Comparison of ENCODE assay signal across 31 mouse cellular contexts in genomic region chr15:92137026-92137425, GRCm38 (mm10).
DNase-seq lines count a peak whose midpoint lies in the region; ATAC-seq and TF ChIP-seq lines count a peak whose summit lies in the region.
"Had no signal": no experiment of that assay in that cellular context is flagged by ENCODE, and none has a peak within 500 bp of the region (broad histone marks: within the 10 kb centered on the region; RNA-seq: fewer than 3 reads in every experiment).

No protein-coding gene starts in this region.

- H3K4me1 ChIP-seq in hindbrain, postnatal 0 days (ENCODE audit: insufficient read depth, low read length): peaks cover 5% of the 10 kb centered on the region; the same call in 1 of the 2 replicates
- H3K4me1 ChIP-seq in hindbrain, embryonic 12.5 days: no peaks in the 10 kb centered on the region
- peaks cover 3% of the 10 kb centered on the region; the same call in 1 of the 2 replicates for H3K4me1 ChIP-seq in midbrain, postnatal 0 days (ENCODE audit: insufficient read depth, low read length)
- no peaks in the 10 kb centered on the region for H3K4me1 ChIP-seq in midbrain, embryonic 15.5 days
- H3K4me1 ChIP-seq in neural tube, embryonic 15.5 days: peaks cover 6% of the 10 kb centered on the region; the same call in 1 of the 2 replicates
- no peaks in the 10 kb centered on the region for H3K4me1 ChIP-seq in intestine, embryonic 16.5 days (ENCODE audit: control insufficient read depth, insufficient read depth, low read length)
- H3K4me1 ChIP-seq: embryonic facial prominence, embryonic 12.5 days; heart, embryonic 12.5 days; midbrain, embryonic 13.5 days had no signal

- peak; percentile 35 for DNase-seq in hindbrain, postnatal 0 days (ENCODE audit: low spot score)
- peak; percentile 49 for DNase-seq in midbrain, postnatal 0 days (ENCODE audit: low spot score)
- DNase-seq in forelimb bud, embryonic 11.5 days (ENCODE audit: low read depth, low spot score): peak; percentile 26
- DNase-seq in thymus, adult 18-20 months: no peak
- DNase-seq: adrenal gland, adult 2 months; adrenal gland, postnatal 36 days; B cell, adult 2 months; cerebellum, adult 11 months; cerebellum, adult 9-10 months; cerebellum, postnatal 36 days; forebrain, postnatal 0 days; heart, adult 2 months; heart, postnatal 4 days; kidney, adult 2 months; kidney, postnatal 36 days; liver; lung, adult 2 months; lung, postnatal 10 days; retina, postnatal 1 day; right cerebral cortex, postnatal 14 days; thymus, postnatal 14 days had no signal

- H3K9ac ChIP-seq in hindbrain, postnatal 0 days (replicated peaks; ENCODE audit: low read length): no peak overlapping the region
- no peak overlapping the region for H3K9ac ChIP-seq in hindbrain, embryonic 12.5 days
- no peak overlapping the region for H3K9ac ChIP-seq in midbrain, postnatal 0 days (replicated peaks; ENCODE audit: low read length, poor library complexity, severe bottlenecking)
- H3K9ac ChIP-seq in midbrain, embryonic 15.5 days: no peak overlapping the region
- H3K9ac ChIP-seq in neural tube, embryonic 15.5 days (replicated peaks): no peak overlapping the region
- no peak overlapping the region for H3K9ac ChIP-seq in intestine, embryonic 16.5 days (ENCODE audit: low read depth, low read length)
- H3K9ac ChIP-seq: embryonic facial prominence, embryonic 12.5 days; forebrain, postnatal 0 days; heart, embryonic 12.5 days; liver, embryonic 14.5 days; midbrain, embryonic 13.5 days had no signal

- 68% methylated on average over 6 of the region's 6 CpGs for WGBS in hindbrain, postnatal 0 days
- 69% methylated on average over 6 of the region's 6 CpGs for WGBS in hindbrain, embryonic 12.5 days
- 74% methylated on average over 6 of the region's 6 CpGs for WGBS in midbrain, postnatal 0 days
- WGBS in midbrain, embryonic 15.5 days: 80% methylated on average over 6 of the region's 6 CpGs
- 24% methylated on average over 6 of the region's 6 CpGs for WGBS in neural tube, embryonic 15.5 days
- 72% methylated on average over 6 of the region's 6 CpGs for WGBS in intestine, embryonic 16.5 days

- peak overlapping the region; percentile 11; the same call in 1 of the 2 replicates for H3K27ac ChIP-seq in hindbrain, postnatal 0 days
- no peak overlapping the region for H3K27ac ChIP-seq in hindbrain, embryonic 12.5 days
- H3K27ac ChIP-seq in midbrain, postnatal 0 days (ENCODE audit: low read depth, low read length): no peak overlapping the region
- H3K27ac ChIP-seq in midbrain, embryonic 15.5 days: no peak overlapping the region
- peak overlapping the region; percentile 60; the same call in 1 of the 2 replicates for H3K27ac ChIP-seq in neural tube, embryonic 15.5 days (replicated peaks)
- no peak overlapping the region for H3K27ac ChIP-seq in intestine, embryonic 16.5 days (ENCODE audit: low read length)
- H3K27ac ChIP-seq: embryonic facial prominence, embryonic 12.5 days; heart, adult 2 months; liver, embryonic 14.5 days; macrophage; midbrain, embryonic 13.5 days had no signal

- no peaks in the 10 kb centered on the region for H3K27me3 ChIP-seq in hindbrain, postnatal 0 days (ENCODE audit: insufficient read depth, low read length)
- no peaks in the 10 kb centered on the region for H3K27me3 ChIP-seq in hindbrain, embryonic 12.5 days
- H3K27me3 ChIP-seq in midbrain, postnatal 0 days (ENCODE audit: insufficient read depth, low read length): no peaks in the 10 kb centered on the region
- H3K27me3 ChIP-seq in midbrain, embryonic 15.5 days (replicated peaks): no peaks in the 10 kb centered on the region
- no peaks in the 10 kb centered on the region for H3K27me3 ChIP-seq in neural tube, embryonic 15.5 days (replicated peaks)
- H3K27me3 ChIP-seq in intestine, embryonic 16.5 days (replicated peaks; ENCODE audit: control insufficient read depth, insufficient read depth, low read length): no peaks in the 10 kb centered on the region
- H3K27me3 ChIP-seq: embryonic facial prominence, embryonic 12.5 days; heart, embryonic 12.5 days; midbrain, embryonic 13.5 days had no signal

- H3K9me3 ChIP-seq in hindbrain, postnatal 0 days (ENCODE audit: low read length): no peaks in the 10 kb centered on the region
- H3K9me3 ChIP-seq in hindbrain, embryonic 12.5 days (replicated peaks): no peaks in the 10 kb centered on the region
- no peaks in the 10 kb centered on the region for H3K9me3 ChIP-seq in midbrain, postnatal 0 days (ENCODE audit: low read length)
- no peaks in the 10 kb centered on the region for H3K9me3 ChIP-seq in midbrain, embryonic 15.5 days
- H3K9me3 ChIP-seq in neural tube, embryonic 15.5 days (replicated peaks): no peaks in the 10 kb centered on the region
- H3K9me3 ChIP-seq in intestine, embryonic 16.5 days (ENCODE audit: control insufficient read depth, low read length): no peaks in the 10 kb centered on the region
- H3K9me3 ChIP-seq: embryonic facial prominence, embryonic 12.5 days; heart, embryonic 12.5 days; midbrain, embryonic 13.5 days had no signal

- no peaks in the 10 kb centered on the region for H3K36me3 ChIP-seq in hindbrain, postnatal 0 days (ENCODE audit: insufficient read depth, low read length)
- H3K36me3 ChIP-seq in hindbrain, embryonic 12.5 days: no peaks in the 10 kb centered on the region
- no peaks in the 10 kb centered on the region for H3K36me3 ChIP-seq in midbrain, postnatal 0 days (ENCODE audit: insufficient read depth, low read length)
- H3K36me3 ChIP-seq in midbrain, embryonic 15.5 days (replicated peaks): no peaks in the 10 kb centered on the region
- no peaks in the 10 kb centered on the region for H3K36me3 ChIP-seq in neural tube, embryonic 15.5 days
- no peaks in the 10 kb centered on the region for H3K36me3 ChIP-seq in intestine, embryonic 16.5 days (ENCODE audit: control insufficient read depth, insufficient read depth, low read length)
- H3K36me3 ChIP-seq: embryonic facial prominence, embryonic 12.5 days; heart, embryonic 12.5 days; midbrain, embryonic 13.5 days had no signal

- ATAC-seq in hindbrain, postnatal 0 days: 0 out of 2 replicates have a peak, but pooled peaks have one; percentile 53
- ATAC-seq in hindbrain, embryonic 12.5 days (ENCODE audit: low FRiP score): no peak
- ATAC-seq in midbrain, postnatal 0 days (ENCODE audit: low FRiP score): no peak
- no peak for ATAC-seq in midbrain, embryonic 15.5 days (replicated peaks)
- no peak for ATAC-seq in neural tube, embryonic 15.5 days (ENCODE audit: low FRiP score)
- no peak for ATAC-seq in intestine, embryonic 16.5 days
- ATAC-seq: activated CD4-positive, CD25-positive, alpha-beta regulatory T cell, adult 4 months; forebrain, postnatal 0 days; midbrain, embryonic 13.5 days had no signal

- no peak for TF ChIP-seq CTCF in hindbrain, postnatal 0 days (IDR thresholded peaks at IDR 0.05; ENCODE audit: low read depth)
- no peak for TF ChIP-seq CTCF in midbrain, postnatal 0 days (IDR thresholded peaks at IDR 0.05)

- no peak overlapping the region for H3K4me3 ChIP-seq in hindbrain, postnatal 0 days (ENCODE audit: low read length)
- H3K4me3 ChIP-seq in hindbrain, embryonic 12.5 days: no peak overlapping the region
- no peak overlapping the region for H3K4me3 ChIP-seq in midbrain, postnatal 0 days (ENCODE audit: low read depth, low read length)
- no peak overlapping the region for H3K4me3 ChIP-seq in midbrain, embryonic 15.5 days
- no peak overlapping the region for H3K4me3 ChIP-seq in neural tube, embryonic 15.5 days (replicated peaks)
- no peak overlapping the region for H3K4me3 ChIP-seq in intestine, embryonic 16.5 days (ENCODE audit: low read length)
- H3K4me3 ChIP-seq: embryonic facial prominence, embryonic 12.5 days; heart, adult 2 months; heart, embryonic 12.5 days; midbrain, embryonic 13.5 days had no signal

- no peak overlapping the region for H3K4me2 ChIP-seq in hindbrain, postnatal 0 days (ENCODE audit: low read depth, low read length)
- no peak overlapping the region for H3K4me2 ChIP-seq in hindbrain, embryonic 12.5 days (replicated peaks)
- no peak overlapping the region for H3K4me2 ChIP-seq in midbrain, postnatal 0 days (ENCODE audit: low read depth, low read length, poor library complexity, severe bottlenecking)
- no peak overlapping the region for H3K4me2 ChIP-seq in midbrain, embryonic 15.5 days
- no peak overlapping the region for H3K4me2 ChIP-seq in neural tube, embryonic 15.5 days
- H3K4me2 ChIP-seq in intestine, embryonic 16.5 days (ENCODE audit: low read depth, low read length): no peak overlapping the region
- H3K4me2 ChIP-seq: embryonic facial prominence, embryonic 12.5 days; heart, embryonic 12.5 days; midbrain, embryonic 13.5 days had no signal

Comparison
In these comparisons a context has a peak if more than half of its experiments do, and no peak if none do; other contexts are left out.
1. H3K27ac ChIP-seq: peak in hindbrain, postnatal 0 days (single experiment) and neural tube, embryonic 15.5 days (single experiment); none in hindbrain, embryonic 12.5 days (single experiment), midbrain, postnatal 0 days (single experiment), midbrain, embryonic 15.5 days (single experiment) and intestine, embryonic 16.5 days (single experiment).
2. DNase-seq: peak in hindbrain, postnatal 0 days (single experiment), midbrain, postnatal 0 days (single experiment) and forelimb bud, embryonic 11.5 days (single experiment); none in thymus, adult 18-20 months (0 of 2).